9 mouse cellular contexts compared by ENCODE assay signal in the genomic region with DNA sequence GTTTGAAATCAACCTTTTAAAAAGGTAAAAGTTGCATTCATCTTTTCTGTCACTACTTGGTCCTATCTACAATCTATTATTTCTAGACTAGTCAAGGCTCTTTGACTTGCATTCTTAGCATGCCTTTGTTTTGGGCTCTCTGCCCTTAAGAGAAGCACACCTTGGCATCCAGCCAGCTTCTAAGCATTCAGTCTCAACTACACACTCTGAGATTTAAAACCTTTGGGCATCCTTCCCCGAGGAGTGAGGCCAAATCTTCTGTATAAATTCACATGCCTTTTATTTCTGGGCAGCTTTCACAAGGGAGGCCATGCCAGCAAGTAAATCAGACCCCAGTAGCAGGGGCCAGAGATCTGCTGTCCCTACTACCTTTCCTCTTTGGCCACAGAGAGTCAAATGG.
A peak's percentile ranks its signal among the peaks of the same experiment; 100 is the strongest.
DNase-seq lines count a peak whose midpoint lies in the region; ATAC-seq and TF ChIP-seq lines count a peak whose summit lies in the region.
"Had no signal": no experiment of that assay in that cellular context is flagged by ENCODE, and none has a peak within 500 bp of the region (broad histone marks: within the 10 kb centered on the region; RNA-seq: fewer than 3 reads in every experiment).

No protein-coding gene starts in this region.

- H3K27ac ChIP-seq in forebrain, embryonic 11.5 days (ENCODE audit: low read depth, low read length): no peak overlapping the region
- H3K27ac ChIP-seq in forebrain, embryonic 10.5 days: no peak overlapping the region
- no peak overlapping the region for H3K27ac ChIP-seq in liver, postnatal 0 days (ENCODE audit: low read depth)
- no peak overlapping the region for H3K27ac ChIP-seq in embryonic facial prominence, embryonic 14.5 days (replicated peaks; ENCODE audit: low read depth, low read length)
- no peak overlapping the region for H3K27ac ChIP-seq in neural tube, embryonic 13.5 days (replicated peaks)
- H3K27ac ChIP-seq: limb, embryonic 12.5 days had no signal

- 0 out of 2 replicates have a peak, but pooled peaks have one; percentile 13 for ATAC-seq in forebrain, embryonic 11.5 days (replicated peaks; ENCODE audit: low FRiP score)
- no peak for ATAC-seq in liver, postnatal 0 days
- peak; percentile 53; the same call in 1 of the 2 replicates for ATAC-seq in embryonic facial prominence, embryonic 14.5 days (ENCODE audit: low read depth)
- ATAC-seq in neural tube, embryonic 13.5 days (ENCODE audit: low read depth): peak; percentile 58

- no peak overlapping the region for H3K4me2 ChIP-seq in forebrain, embryonic 11.5 days (ENCODE audit: low read depth, low read length, severe bottlenecking)
- H3K4me2 ChIP-seq in liver, postnatal 0 days (ENCODE audit: low read depth, low read length): no peak overlapping the region
- H3K4me2 ChIP-seq in embryonic facial prominence, embryonic 14.5 days (ENCODE audit: low read depth, low read length): no peak overlapping the region
- H3K4me2 ChIP-seq in neural tube, embryonic 13.5 days: no peak overlapping the region
- H3K4me2 ChIP-seq: limb, embryonic 12.5 days had no signal

- TF ChIP-seq EP300 in liver, postnatal 0 days (IDR thresholded peaks at IDR 0.05; ENCODE audit: low read depth): no peak

- no peak for TF ChIP-seq CTCF in liver, postnatal 0 days (IDR thresholded peaks at IDR 0.05; ENCODE audit: low read depth)

- H3K9me3 ChIP-seq in forebrain, embryonic 11.5 days (ENCODE audit: control insufficient read depth, low read length): no peaks in the 10 kb centered on the region
- H3K9me3 ChIP-seq in forebrain, embryonic 10.5 days: no peaks in the 10 kb centered on the region
- H3K9me3 ChIP-seq in liver, postnatal 0 days (ENCODE audit: low read length): no peaks in the 10 kb centered on the region
- peaks cover 10% of the 10 kb centered on the region; the same call in 1 of the 2 replicates for H3K9me3 ChIP-seq in embryonic facial prominence, embryonic 14.5 days (ENCODE audit: control insufficient read depth, low read length)
- no peaks in the 10 kb centered on the region for H3K9me3 ChIP-seq in neural tube, embryonic 13.5 days

- no peak for DNase-seq in forebrain, embryonic 11.5 days (ENCODE audit: low spot score)
- no peak for DNase-seq in forebrain, embryonic 10.5 days (ENCODE audit: extremely low spot score, low spot score)
- peak; percentile 9 for DNase-seq in liver
- DNase-seq in liver, postnatal 0 days: no peak
- peak; percentile 92 for DNase-seq in embryonic facial prominence, embryonic 14.5 days (ENCODE audit: low spot score)
- peak; percentile 49 to 58 for DNase-seq in kidney, postnatal 36 days
- DNase-seq in thymus, postnatal 36 days: no peak

- H3K27me3 ChIP-seq in forebrain, embryonic 11.5 days (ENCODE audit: control insufficient read depth, insufficient read depth, low read length): no peaks in the 10 kb centered on the region
- no peaks in the 10 kb centered on the region for H3K27me3 ChIP-seq in forebrain, embryonic 10.5 days (ENCODE audit: poor library complexity, severe bottlenecking)
- H3K27me3 ChIP-seq in liver, postnatal 0 days (ENCODE audit: insufficient read depth, low read length): no peaks in the 10 kb centered on the region
- no peaks in the 10 kb centered on the region for H3K27me3 ChIP-seq in embryonic facial prominence, embryonic 14.5 days (replicated peaks; ENCODE audit: control insufficient read depth, insufficient read depth, low read length)
- H3K27me3 ChIP-seq in neural tube, embryonic 13.5 days: no peaks in the 10 kb centered on the region
- H3K27me3 ChIP-seq: limb, embryonic 12.5 days had no signal

- H3K36me3 ChIP-seq in forebrain, embryonic 11.5 days (ENCODE audit: control insufficient read depth, insufficient read depth, low read length): no peaks in the 10 kb centered on the region; the same call in 1 of the 2 replicates
- peaks cover 56% of the 10 kb centered on the region for H3K36me3 ChIP-seq in forebrain, embryonic 10.5 days (replicated peaks)
- H3K36me3 ChIP-seq in liver, postnatal 0 days (replicated peaks; ENCODE audit: insufficient read depth, low read length): no peaks in the 10 kb centered on the region
- H3K36me3 ChIP-seq in embryonic facial prominence, embryonic 14.5 days (ENCODE audit: control insufficient read depth, insufficient read depth, low read length): 0 out of 2 replicates have a peak, but pooled peaks cover 7% of the 10 kb centered on the region
- H3K36me3 ChIP-seq in neural tube, embryonic 13.5 days: 0 out of 2 replicates have a peak, but pooled peaks cover 6% of the 10 kb centered on the region

- no peaks in the 10 kb centered on the region for H3K4me1 ChIP-seq in forebrain, embryonic 11.5 days (replicated peaks; ENCODE audit: control insufficient read depth, insufficient read depth, low read length)
- H3K4me1 ChIP-seq in forebrain, embryonic 10.5 days: no peaks in the 10 kb centered on the region
- no peaks in the 10 kb centered on the region for H3K4me1 ChIP-seq in liver, postnatal 0 days (ENCODE audit: insufficient read depth)
- H3K4me1 ChIP-seq in embryonic facial prominence, embryonic 14.5 days (ENCODE audit: control insufficient read depth, insufficient read depth, low read length): no peaks in the 10 kb centered on the region; the same call in 1 of the 2 replicates
- peaks cover 29% of the 10 kb centered on the region for H3K4me1 ChIP-seq in neural tube, embryonic 13.5 days (replicated peaks)

- no peak overlapping the region for H3K9ac ChIP-seq in forebrain, embryonic 11.5 days (ENCODE audit: low read length)
- H3K9ac ChIP-seq in liver, postnatal 0 days (replicated peaks): no peak overlapping the region
- no peak overlapping the region for H3K9ac ChIP-seq in embryonic facial prominence, embryonic 14.5 days (ENCODE audit: low read depth, low read length)
- H3K9ac ChIP-seq in neural tube, embryonic 13.5 days: no peak overlapping the region
- H3K9ac ChIP-seq: limb, embryonic 12.5 days had no signal

- no peak overlapping the region for H3K4me3 ChIP-seq in forebrain, embryonic 11.5 days (ENCODE audit: low read depth, low read length)
- H3K4me3 ChIP-seq in forebrain, embryonic 10.5 days: no peak overlapping the region
- no peak overlapping the region for H3K4me3 ChIP-seq in liver, postnatal 0 days (ENCODE audit: low read depth, low read length)
- H3K4me3 ChIP-seq in embryonic facial prominence, embryonic 14.5 days (ENCODE audit: low read depth, low read length): no peak overlapping the region
- H3K4me3 ChIP-seq in neural tube, embryonic 13.5 days: no peak overlapping the region
- H3K4me3 ChIP-seq: limb, embryonic 12.5 days had no signal

- 41% methylated on average over 1 of the region's 1 CpGs for WGBS in forebrain, embryonic 11.5 days
- WGBS in forebrain, embryonic 10.5 days: 78% methylated on average over 1 of the region's 1 CpGs
- 61% methylated on average over 1 of the region's 1 CpGs for WGBS in liver, postnatal 0 days (ENCODE audit: insufficient replicate concordance)
- WGBS in embryonic facial prominence, embryonic 14.5 days: 9% methylated on average over 1 of the region's 1 CpGs
- WGBS in neural tube, embryonic 13.5 days: 21% methylated on average over 1 of the region's 1 CpGs

Comparison
In these comparisons a context has a peak if more than half of its experiments do, and no peak if none do; other contexts are left out.
1. DNase-seq: peak in liver (single experiment), embryonic facial prominence, embryonic 14.5 days (single experiment) and kidney, postnatal 36 days (2 of 2); none in forebrain, embryonic 11.5 days (single experiment), forebrain, embryonic 10.5 days (single experiment), liver, postnatal 0 days (single experiment) and thymus, postnatal 36 days (0 of 2).